Mouse (Mus musculus): ENCODE data around the gene Klf17. TPM values are rescaled to one million over a fixed set of nuclear protein-coding genes. Genes with fewer than 3 reads are reported as not detected.

The Klf17 gene
- polyA plus RNA-seq (2015; fragmentation: Nextera tagmentation; extraction: Ambion mirVana) = 0.05 TPM in 1 of 2 replicates, not detected in the other

DNA sequence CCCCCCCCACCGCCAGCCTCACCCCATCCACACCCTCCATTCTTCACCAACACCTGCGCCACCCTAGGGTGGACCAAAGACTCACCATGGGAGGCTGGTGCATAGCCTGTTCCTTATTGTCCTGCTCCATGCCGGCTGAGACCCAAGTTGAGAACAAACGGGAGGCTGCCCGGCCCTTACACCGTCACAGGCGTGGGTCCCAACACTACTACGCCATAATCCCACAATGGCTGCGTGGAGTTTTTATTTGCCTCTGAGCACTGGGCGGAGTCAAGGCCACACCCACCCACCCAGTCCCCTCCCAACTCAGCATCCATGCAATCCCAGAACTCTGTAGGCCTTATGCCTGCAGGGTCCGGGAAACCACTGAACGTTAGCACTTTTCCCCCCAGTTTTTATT lies at the start of gene Klf17:
Gene Klf17 (minus strand): TSS at position 233 of the 400 bp plus-strand sequence.
- H3K4me1 ChIP-seq (ENCODE audit: control insufficient read depth, low read depth, low read length) = no peaks in the 10 kb centered on the region
- H3K9ac ChIP-seq (ENCODE audit: low read depth, low read length) = no peak within 1 kb of the TSS
- H3K27me3 ChIP-seq (ENCODE audit: control insufficient read depth, insufficient read depth, low read depth, low read length) = no peaks in the 10 kb centered on the region
- H3K9me3 ChIP-seq (replicated peaks; ENCODE audit: control insufficient read depth, low read length) = no peaks in the 10 kb centered on the region
- H3K4me2 ChIP-seq (ENCODE audit: low read depth, low read length) = no peak within 1 kb of the TSS
- no peaks in the 10 kb centered on the region for H3K36me3 ChIP-seq (ENCODE audit: control insufficient read depth, insufficient read depth)
- WGBS (ENCODE audit: insufficient replicate concordance) = 68% methylated on average over 11 of the region's 12 CpGs
- H3K27ac ChIP-seq (ENCODE audit: low read length) = no peak within 1 kb of the TSS
- ATAC-seq (ENCODE audit: low read depth) = no peak
- no peak within 1 kb of the TSS for H3K4me3 ChIP-seq (ENCODE audit: low read depth, low read length)

DNA sequence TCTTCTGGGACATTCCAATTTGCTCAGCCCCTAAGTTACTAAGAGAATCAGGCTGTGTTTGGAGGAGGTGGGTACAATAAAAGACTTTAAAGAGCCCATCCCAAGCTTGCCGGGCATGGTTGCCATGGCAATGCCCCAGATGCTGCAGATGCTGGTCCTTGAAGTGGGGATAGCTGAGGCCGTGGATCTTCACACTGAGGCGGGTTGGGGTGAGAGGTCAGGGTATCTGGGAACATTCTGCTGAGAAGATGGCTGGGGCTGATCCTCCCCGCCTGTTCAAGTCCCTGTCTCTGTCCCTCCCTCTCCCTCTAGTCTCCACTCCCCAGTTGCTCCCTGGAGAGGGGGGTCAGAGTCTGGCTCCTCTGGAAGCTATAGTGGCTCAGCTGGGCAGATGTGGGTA lies 48.9 kb upstream of the Klf17 start:
- H3K27ac ChIP-seq (ENCODE audit: low read length) = no peak overlapping the region
- no peaks in the 10 kb centered on the region for H3K4me1 ChIP-seq (ENCODE audit: control insufficient read depth, low read depth, low read length)
- no peaks in the 10 kb centered on the region for H3K36me3 ChIP-seq (ENCODE audit: control insufficient read depth, insufficient read depth)
- no peaks in the 10 kb centered on the region for H3K9me3 ChIP-seq (replicated peaks; ENCODE audit: control insufficient read depth, low read length)
- H3K9ac ChIP-seq (ENCODE audit: low read depth, low read length) = no peak overlapping the region
- ATAC-seq (ENCODE audit: low read depth) = no peak
- H3K4me2 ChIP-seq (ENCODE audit: low read depth, low read length) = no peak overlapping the region
- 51% methylated on average over 4 of the region's 4 CpGs for WGBS (ENCODE audit: insufficient replicate concordance)
- H3K27me3 ChIP-seq (ENCODE audit: control insufficient read depth, insufficient read depth, low read depth, low read length) = no peaks in the 10 kb centered on the region; the same call in 1 of the 2 replicates
- H3K4me3 ChIP-seq (ENCODE audit: low read depth, low read length) = no peak overlapping the region

DNA sequence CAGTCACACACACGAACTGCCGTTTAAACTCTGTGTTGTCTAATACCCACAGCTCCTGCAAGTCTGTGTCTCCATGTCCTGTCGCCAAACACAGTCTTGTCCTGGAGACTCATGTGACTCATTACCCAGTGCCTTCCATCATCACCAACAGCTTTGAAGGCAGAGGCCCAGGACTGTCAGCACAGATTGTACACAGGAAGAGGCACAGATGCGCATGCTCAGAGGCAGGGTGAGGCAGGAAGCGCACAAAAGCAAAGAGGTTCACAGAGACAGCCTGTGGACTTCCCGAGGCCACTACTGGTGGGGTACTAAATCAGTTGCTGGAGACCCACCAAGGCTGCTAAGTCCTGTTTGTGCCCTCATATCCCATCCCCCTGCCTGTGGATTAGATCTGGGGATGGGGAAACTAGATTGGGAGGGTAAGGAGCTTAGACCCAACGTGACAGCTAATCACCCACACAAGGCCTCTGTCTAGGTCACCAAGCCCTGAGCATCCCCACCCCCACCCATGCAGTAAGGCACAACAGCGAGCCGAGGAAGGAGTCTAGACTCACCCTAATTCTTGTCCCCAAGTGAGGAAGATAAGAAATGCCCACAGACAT lies 48.2 kb upstream of the Klf17 start:
- H3K27me3 ChIP-seq (ENCODE audit: control insufficient read depth, insufficient read depth, low read depth, low read length) = no peaks in the 10 kb centered on the region; the same call in 1 of the 2 replicates
- no peak overlapping the region for H3K4me2 ChIP-seq (ENCODE audit: low read depth, low read length)
- H3K4me3 ChIP-seq (ENCODE audit: low read depth, low read length) = no peak overlapping the region
- ATAC-seq (ENCODE audit: low read depth) = no peak
- H3K9ac ChIP-seq (ENCODE audit: low read depth, low read length) = no peak overlapping the region
- no peaks in the 10 kb centered on the region for H3K36me3 ChIP-seq (ENCODE audit: control insufficient read depth, insufficient read depth)
- H3K27ac ChIP-seq (ENCODE audit: low read length) = no peak overlapping the region
- H3K9me3 ChIP-seq (replicated peaks; ENCODE audit: control insufficient read depth, low read length) = no peaks in the 10 kb centered on the region
- WGBS (ENCODE audit: insufficient replicate concordance) = 37% methylated on average over 9 of the region's 9 CpGs
- no peaks in the 10 kb centered on the region for H3K4me1 ChIP-seq (ENCODE audit: control insufficient read depth, low read depth, low read length)

DNA sequence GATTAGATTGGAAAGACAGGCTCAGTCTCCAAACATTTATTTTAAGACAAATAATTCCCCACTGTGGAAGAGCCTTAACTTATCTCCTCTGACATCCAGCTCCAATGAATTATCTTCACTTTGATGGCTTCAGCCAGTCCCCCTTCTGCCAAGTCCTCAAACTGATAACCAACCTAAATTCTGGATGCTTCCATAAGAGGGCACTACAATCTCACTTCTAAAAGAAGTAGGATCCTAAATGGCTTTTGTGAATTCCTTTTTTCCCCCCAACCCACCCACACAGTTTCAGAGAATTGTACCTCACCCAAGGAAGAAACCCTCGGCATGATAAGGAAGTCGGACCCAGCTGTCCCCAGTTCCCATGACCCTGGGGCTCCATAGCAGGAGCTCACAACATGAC lies 45.5 kb upstream of the Klf17 start:
- H3K4me2 ChIP-seq (ENCODE audit: low read depth, low read length) = no peak overlapping the region
- H3K36me3 ChIP-seq (ENCODE audit: control insufficient read depth, insufficient read depth) = no peaks in the 10 kb centered on the region
- ATAC-seq (ENCODE audit: low read depth) = no peak
- H3K9ac ChIP-seq (ENCODE audit: low read depth, low read length) = no peak overlapping the region
- no peak overlapping the region for H3K4me3 ChIP-seq (ENCODE audit: low read depth, low read length)
- no peak overlapping the region for H3K27ac ChIP-seq (ENCODE audit: low read length)
- H3K4me1 ChIP-seq (ENCODE audit: control insufficient read depth, low read depth, low read length) = peaks cover 16% of the 10 kb centered on the region
- 34% methylated on average over 2 of the region's 2 CpGs for WGBS (ENCODE audit: insufficient replicate concordance)
- H3K9me3 ChIP-seq (replicated peaks; ENCODE audit: control insufficient read depth, low read length) = no peaks in the 10 kb centered on the region
- H3K27me3 ChIP-seq (ENCODE audit: control insufficient read depth, insufficient read depth, low read depth, low read length) = no peaks in the 10 kb centered on the region; the same call in none of the 2 replicates

DNA sequence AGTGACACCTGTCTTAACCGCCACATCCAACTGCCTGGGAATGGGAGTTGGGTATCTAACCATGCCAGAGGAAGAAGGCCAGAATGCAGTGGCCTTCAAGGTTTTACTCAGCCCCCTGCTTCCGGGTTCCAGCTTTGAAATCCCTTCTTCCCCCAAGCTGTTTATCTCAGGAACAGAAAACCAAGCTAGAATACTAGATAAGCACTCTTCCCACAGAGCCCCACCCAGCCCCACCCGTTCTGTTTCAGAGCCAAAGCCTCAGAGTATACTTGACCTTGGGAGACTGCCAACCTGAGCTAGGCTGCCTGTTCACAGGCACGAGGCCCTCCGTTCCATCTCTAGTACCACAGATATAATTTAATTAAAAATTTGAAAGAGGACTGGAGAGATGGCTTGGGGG lies 41.5 kb upstream of the Klf17 start:
- 31% methylated on average over 5 of the region's 5 CpGs for WGBS (ENCODE audit: insufficient replicate concordance)
- peak; percentile 89 for ATAC-seq (ENCODE audit: low read depth)
- Histone ChIP-seq H3K27me3 (ENCODE audit: control insufficient read depth, insufficient read depth, low read depth, low read length) (no peaks in the 10 kb centered on the region; the same call in 1 of the 2 replicates), H3K4me1 (ENCODE audit: control insufficient read depth, low read depth, low read length) (peaks cover 16% of the 10 kb centered on the region), H3K36me3 (ENCODE audit: control insufficient read depth, insufficient read depth) (no peaks in the 10 kb centered on the region), H3K27ac (ENCODE audit: low read length) (no peak overlapping the region), H3K9me3 (replicated peaks; ENCODE audit: control insufficient read depth, low read length) (no peaks in the 10 kb centered on the region), H3K4me3 (ENCODE audit: low read depth, low read length) (no peak overlapping the region), H3K9ac (ENCODE audit: low read depth, low read length) (no peak overlapping the region), H3K4me2 (ENCODE audit: low read depth, low read length) (peak overlapping the region; percentile 38)

DNA sequence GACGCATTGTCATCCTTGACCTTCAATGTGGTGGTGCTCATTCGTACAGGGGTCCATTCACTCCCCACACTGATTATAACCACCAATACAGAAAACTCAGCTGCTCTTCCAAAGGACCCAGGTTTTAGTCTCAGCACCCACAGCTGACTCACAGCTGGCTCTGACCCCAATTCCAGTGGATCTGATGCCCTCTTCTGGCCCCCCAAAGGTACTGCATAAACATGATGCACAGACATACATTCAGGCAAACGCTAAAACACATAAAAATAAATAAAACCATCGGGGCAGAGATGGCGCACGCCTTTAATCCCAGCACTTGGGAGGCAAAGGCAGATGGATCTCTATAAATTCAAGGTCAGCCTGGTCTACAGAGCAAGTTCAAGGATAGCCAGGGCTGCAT lies 34.5 kb upstream of the Klf17 start:
- Histone ChIP-seq H3K4me2 (ENCODE audit: low read depth, low read length) (no peak overlapping the region), H3K27ac (ENCODE audit: low read length) (no peak overlapping the region), H3K9ac (ENCODE audit: low read depth, low read length) (no peak overlapping the region), H3K9me3 (replicated peaks; ENCODE audit: control insufficient read depth, low read length) (no peaks in the 10 kb centered on the region), H3K4me1 (ENCODE audit: control insufficient read depth, low read depth, low read length) (no peaks in the 10 kb centered on the region), H3K4me3 (ENCODE audit: low read depth, low read length) (no peak overlapping the region), H3K27me3 (ENCODE audit: control insufficient read depth, insufficient read depth, low read depth, low read length) (no peaks in the 10 kb centered on the region), H3K36me3 (ENCODE audit: control insufficient read depth, insufficient read depth) (no peaks in the 10 kb centered on the region)
- no peak for ATAC-seq (ENCODE audit: low read depth)
- 70% methylated on average over 6 of the region's 6 CpGs for WGBS (ENCODE audit: insufficient replicate concordance)

DNA sequence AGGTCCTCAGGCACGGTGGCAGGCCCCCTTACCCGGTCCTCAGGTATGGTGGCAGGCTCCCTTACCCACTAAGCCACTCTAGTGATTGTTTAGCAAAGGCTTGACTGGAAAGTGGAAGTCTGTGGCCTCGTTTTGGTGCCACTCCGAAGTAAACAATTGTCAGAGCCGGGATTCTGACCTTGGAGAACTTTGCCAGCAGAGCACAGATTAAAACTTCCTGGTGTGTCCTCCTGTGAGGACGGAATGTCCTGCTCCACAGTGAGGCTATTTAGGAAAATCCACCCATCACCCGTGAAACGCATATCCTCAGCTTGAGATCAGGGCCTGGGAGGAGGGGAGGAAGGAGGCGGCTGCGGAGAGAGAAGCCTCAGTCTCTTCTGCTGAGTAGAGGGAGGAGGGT lies 22.9 kb upstream of the Klf17 start:
- Histone ChIP-seq H3K27ac (ENCODE audit: low read length) (no peak overlapping the region), H3K27me3 (ENCODE audit: control insufficient read depth, insufficient read depth, low read depth, low read length) (no peaks in the 10 kb centered on the region), H3K4me1 (ENCODE audit: control insufficient read depth, low read depth, low read length) (no peaks in the 10 kb centered on the region), H3K4me3 (ENCODE audit: low read depth, low read length) (no peak overlapping the region), H3K9me3 (replicated peaks; ENCODE audit: control insufficient read depth, low read length) (no peaks in the 10 kb centered on the region), H3K4me2 (ENCODE audit: low read depth, low read length) (no peak overlapping the region), H3K9ac (ENCODE audit: low read depth, low read length) (no peak overlapping the region), H3K36me3 (ENCODE audit: control insufficient read depth, insufficient read depth) (no peaks in the 10 kb centered on the region)
- ATAC-seq (ENCODE audit: low read depth) = no peak
- 64% methylated on average over 10 of the region's 10 CpGs for WGBS (ENCODE audit: insufficient replicate concordance)

DNA sequence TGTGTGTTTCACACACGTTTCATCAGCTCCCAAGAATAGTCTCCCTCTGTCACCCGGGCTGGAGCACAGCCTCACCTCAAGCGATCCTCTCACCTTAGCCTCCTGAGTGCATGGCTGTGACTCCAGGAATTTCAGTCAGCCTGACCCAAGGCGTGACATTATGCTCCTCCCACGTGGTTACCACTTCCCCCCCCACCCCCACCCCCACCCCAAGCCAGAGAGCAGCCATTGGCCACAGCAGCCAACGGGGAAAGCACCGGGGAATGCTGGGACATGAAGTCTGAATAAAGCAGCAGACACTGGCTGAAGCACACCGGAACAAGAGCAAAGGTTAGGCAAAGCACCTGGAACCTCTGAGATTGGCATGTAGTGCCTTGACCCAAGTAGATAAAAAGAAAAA lies 21.5 kb upstream of the Klf17 start:
- Histone ChIP-seq H3K4me3 (ENCODE audit: low read depth, low read length) (peak overlapping the region; percentile 28), H3K36me3 (ENCODE audit: control insufficient read depth, insufficient read depth) (no peaks in the 10 kb centered on the region), H3K4me2 (ENCODE audit: low read depth, low read length) (peak overlapping the region; percentile 20), H3K9me3 (replicated peaks; ENCODE audit: control insufficient read depth, low read length) (no peaks in the 10 kb centered on the region), H3K27me3 (ENCODE audit: control insufficient read depth, insufficient read depth, low read depth, low read length) (no peaks in the 10 kb centered on the region), H3K4me1 (ENCODE audit: control insufficient read depth, low read depth, low read length) (no peaks in the 10 kb centered on the region), H3K27ac (ENCODE audit: low read length) (no peak overlapping the region), H3K9ac (ENCODE audit: low read depth, low read length) (no peak overlapping the region)
- peak; percentile 87 for ATAC-seq (ENCODE audit: low read depth)
- WGBS (ENCODE audit: insufficient replicate concordance) = 24% methylated on average over 8 of the region's 8 CpGs

DNA sequence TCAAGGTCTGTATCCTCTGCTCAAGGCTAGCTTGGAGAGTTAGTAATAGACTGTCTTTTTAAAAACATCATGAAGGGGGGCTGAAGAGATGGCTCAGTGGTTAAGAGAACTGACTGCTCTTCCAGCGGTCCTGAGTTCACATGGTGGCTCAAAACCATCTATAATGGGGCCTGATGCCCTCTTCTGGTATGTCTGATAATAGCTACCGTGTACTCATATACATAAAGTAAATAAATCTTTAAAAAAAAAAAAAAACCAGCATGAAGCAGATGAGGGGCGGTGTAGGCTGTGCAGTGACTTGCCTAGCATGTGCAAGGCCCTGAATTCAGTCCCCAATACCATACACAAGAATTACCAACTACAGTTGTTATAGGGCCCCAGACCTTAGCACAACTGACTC lies 17.5 kb upstream of the Klf17 start:
- Histone ChIP-seq H3K27ac (ENCODE audit: low read length) (no peak overlapping the region), H3K4me3 (ENCODE audit: low read depth, low read length) (no peak overlapping the region), H3K27me3 (ENCODE audit: control insufficient read depth, insufficient read depth, low read depth, low read length) (no peaks in the 10 kb centered on the region), H3K36me3 (ENCODE audit: control insufficient read depth, insufficient read depth) (no peaks in the 10 kb centered on the region), H3K9ac (ENCODE audit: low read depth, low read length) (no peak overlapping the region), H3K4me2 (ENCODE audit: low read depth, low read length) (no peak overlapping the region), H3K9me3 (replicated peaks; ENCODE audit: control insufficient read depth, low read length) (no peaks in the 10 kb centered on the region), H3K4me1 (ENCODE audit: control insufficient read depth, low read depth, low read length) (no peaks in the 10 kb centered on the region)
- ATAC-seq (ENCODE audit: low read depth) = no peak
- 56% methylated on average over 3 of the region's 3 CpGs for WGBS (ENCODE audit: insufficient replicate concordance)

Measured in liver, embryonic 16.5 days (tissue).